Mouse (Mus musculus) lung, embryonic 15.5 days (tissue): Measurements from ENCODE around the gene OR5BS1P. TPM values are rescaled to one million over a fixed set of nuclear protein-coding genes. Genes with fewer than 3 reads are reported as not detected.

Experiments used
- ATAC-seq: fragments of 200-750 bp; cut with Nextera tagmentation; 2 replicates; pipeline ENCODE4 v1.8.0; 2017; ENCODE audit warnings: moderate number of reproducible peaks, borderline replicate concordance; ENCODE audit not compliant: low FRiP score, low TSS enrichment; ENCODE audit errors: extremely low read depth
- H3K27ac ChIP-seq: fragments of 300-500 bp; sonication (generic); 2 replicates; pipeline ENCODE4 v1.5.1; 2015; ENCODE audit warnings: moderate library complexity, mild to moderate bottlenecking, inconsistent platforms
- H3K27me3 ChIP-seq: fragments of 300-500 bp; sonication (generic); 2 replicates; pipeline ENCODE4 v1.6.1; 2015; ENCODE audit warnings: inconsistent platforms
- H3K36me3 ChIP-seq: fragments of 300-500 bp; sonication (generic); 2 replicates; pipeline ENCODE4 v1.6.1; 2015; ENCODE audit warnings: inconsistent platforms
- H3K4me1 ChIP-seq: fragments of 300-500 bp; sonication (generic); 2 replicates; pipeline ENCODE4 v1.6.1; 2015; ENCODE audit warnings: inconsistent platforms
- H3K4me2 ChIP-seq: fragments of 300-500 bp; sonication (generic); 2 replicates; pipeline ENCODE4 v1.6.1; 2015; ENCODE audit warnings: inconsistent platforms, mild to moderate bottlenecking, moderate library complexity
- H3K4me3 ChIP-seq: fragments of 300-500 bp; sonication (generic); 2 replicates; pipeline ENCODE4 v1.5.1; 2015; ENCODE audit warnings: mild to moderate bottlenecking, inconsistent platforms
- H3K9ac ChIP-seq: fragments of 300-500 bp; sonication (generic); 2 replicates; pipeline ENCODE4 v1.6.1; 2015; ENCODE audit warnings: inconsistent platforms
- H3K9me3 ChIP-seq: fragments of 300-500 bp; sonication (generic); 2 replicates; pipeline ENCODE4 v1.6.1; 2016; ENCODE audit warnings: inconsistent platforms
- WGBS: fragments of 180-500 bp; shearing (Covaris S2); methylation state at CpG from one replicate; pipeline ENCODE4 v1.1.7; 2015; 5-methylcytosine and 5-hydroxymethylcytosine counted together
- polyA plus RNA-seq: library from polyadenylated mRNA; unstranded; fragments of >200 nt; fragmentation: Nextera tagmentation; extraction: Ambion mirVana; gene quantifications from 2 replicates; pipeline ENCODE4 v1.2.1, GENCODE M21; 2015

The OR5BS1P gene
- polyA plus RNA-seq, 1 experiment from 2014 or later = not detected

- H3K4me1 ChIP-seq = no peaks in the 10 kb centered on the region
- WGBS = 73% methylated on average over 7 of the region's 7 CpGs
- no peaks in the 10 kb centered on the region for H3K9me3 ChIP-seq
- ATAC-seq = no peak
- no peak overlapping the region for H3K4me3 ChIP-seq
- H3K27ac ChIP-seq = no peak overlapping the region
- no peaks in the 10 kb centered on the region for H3K27me3 ChIP-seq
- H3K9ac ChIP-seq = no peak overlapping the region
- H3K36me3 ChIP-seq = no peaks in the 10 kb centered on the region
- no peak overlapping the region for H3K4me2 ChIP-seq
These were observed 9.9 kb downstream of the OR5BS1P start for GRCm38 (mm10) chr15:98479568-98480102.

DNA sequence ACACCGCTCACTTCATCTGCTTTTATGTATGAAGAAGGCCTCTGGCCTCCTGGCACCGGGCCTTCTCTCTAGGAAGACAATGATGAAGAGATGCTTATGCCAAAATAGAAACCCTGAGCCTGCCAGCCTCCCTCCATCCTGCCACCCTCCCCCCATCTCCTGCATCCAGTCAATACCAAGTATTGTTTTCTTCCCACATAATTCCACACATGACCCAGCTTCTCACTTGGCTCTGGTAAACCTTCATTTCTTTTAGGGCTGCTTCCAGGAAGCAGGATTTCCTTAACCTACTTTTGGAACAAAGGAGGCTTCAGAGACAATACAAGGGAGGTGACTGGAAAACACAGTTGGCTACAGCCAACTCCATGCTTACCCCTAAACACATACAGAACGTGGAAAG, 13.0 kb downstream of the OR5BS1P start, which contains the start of gene Lalba:
Gene Lalba (minus strand): TSS at position 21 of the 400 bp plus-strand sequence.
- Histone ChIP-seq H3K4me2 (no peak within 1 kb of the TSS), H3K4me1 (no peaks in the 10 kb centered on the region), H3K9me3 (no peaks in the 10 kb centered on the region), H3K4me3 (no peak within 1 kb of the TSS), H3K9ac (no peak within 1 kb of the TSS), H3K36me3 (no peaks in the 10 kb centered on the region), H3K27me3 (no peaks in the 10 kb centered on the region), H3K27ac (no peak within 1 kb of the TSS)
- 48% methylated on average over 3 of the region's 3 CpGs for WGBS
- ATAC-seq = no peak

DNA sequence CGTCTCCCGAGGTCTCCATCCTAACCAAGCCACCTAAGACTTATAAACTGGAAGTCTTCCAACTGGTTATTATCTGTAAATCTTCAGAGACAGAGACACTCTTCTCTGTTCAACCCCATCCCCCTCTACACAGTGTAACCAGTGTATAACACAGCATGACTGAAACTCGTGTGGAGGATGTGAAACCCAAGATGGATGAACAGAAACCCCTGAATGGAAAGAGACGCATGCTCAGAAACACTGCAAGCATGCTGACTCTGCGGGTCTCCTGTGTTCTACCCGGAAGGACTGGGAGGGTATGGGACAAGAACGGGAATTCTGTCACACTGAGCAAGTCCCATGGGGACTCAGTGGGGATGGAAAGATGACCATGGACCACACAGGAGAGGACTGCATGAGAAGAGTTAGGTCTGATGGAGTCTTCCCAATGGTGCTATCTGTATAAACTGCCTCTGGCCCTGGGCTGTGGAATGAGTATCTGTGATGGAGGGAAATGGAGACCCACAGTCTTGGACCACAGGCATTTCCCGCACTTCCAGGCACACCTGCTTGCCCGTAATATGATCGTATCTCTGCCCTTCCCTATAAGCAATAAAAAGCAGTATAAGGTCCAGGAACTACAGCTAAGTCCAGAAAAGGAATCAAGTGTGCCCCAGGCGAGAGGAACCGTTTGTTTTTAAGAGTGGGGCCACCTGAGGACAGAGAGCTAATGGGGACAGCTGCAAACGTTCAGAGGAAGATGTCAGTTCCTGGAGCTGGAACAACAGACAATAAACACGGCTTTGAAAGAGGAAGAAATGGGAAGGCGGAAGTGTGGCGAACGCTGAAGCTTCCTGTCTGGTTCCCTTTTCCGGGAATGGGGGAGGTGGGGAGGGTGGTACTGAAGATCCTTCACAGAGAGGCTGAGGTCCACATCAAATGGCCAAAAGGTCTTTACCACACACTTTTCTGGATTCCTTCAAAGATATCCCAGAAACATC, 14.5 kb downstream of the OR5BS1P start:
- H3K4me3 ChIP-seq = no peak overlapping the region
- no peaks in the 10 kb centered on the region for H3K9me3 ChIP-seq
- no peak overlapping the region for H3K4me2 ChIP-seq
- H3K27me3 ChIP-seq = no peaks in the 10 kb centered on the region
- H3K36me3 ChIP-seq = no peaks in the 10 kb centered on the region
- no peak overlapping the region for H3K9ac ChIP-seq
- H3K4me1 ChIP-seq = no peaks in the 10 kb centered on the region
- no peak for ATAC-seq
- no peak overlapping the region for H3K27ac ChIP-seq
- 61% methylated on average over 18 of the region's 18 CpGs for WGBS

DNA sequence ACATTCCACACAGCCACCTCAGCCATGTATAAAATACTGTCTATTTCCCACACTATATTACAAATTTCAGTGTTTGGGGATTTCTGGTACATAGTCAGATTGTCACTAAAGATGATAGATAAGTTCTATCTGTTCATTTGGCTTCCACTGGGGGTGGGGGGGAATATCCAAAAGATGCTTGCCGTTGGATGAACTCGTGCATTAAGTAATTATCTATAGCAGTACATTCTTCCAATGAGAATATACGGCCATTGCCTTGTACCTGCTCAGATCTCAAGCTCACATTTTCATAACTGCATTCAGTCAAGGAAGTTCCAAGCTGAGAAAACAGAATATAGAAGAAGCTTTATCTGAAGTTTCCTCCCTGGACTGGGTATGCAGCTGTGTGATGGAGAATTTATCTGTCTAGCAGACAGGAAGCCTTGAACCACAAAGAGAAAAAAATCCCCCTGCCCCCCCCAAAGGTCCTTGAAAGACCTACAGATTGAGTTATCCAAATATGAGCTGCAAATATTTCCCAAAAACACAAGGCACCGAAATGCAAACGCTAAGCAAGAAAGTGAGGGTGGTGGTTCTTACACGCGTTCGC, 16.8 kb downstream of the OR5BS1P start:
- no peak for ATAC-seq
- Histone ChIP-seq H3K27me3 (no peaks in the 10 kb centered on the region), H3K27ac (no peak overlapping the region), H3K9me3 (no peaks in the 10 kb centered on the region), H3K4me2 (no peak overlapping the region), H3K36me3 (no peaks in the 10 kb centered on the region), H3K4me1 (no peaks in the 10 kb centered on the region), H3K9ac (no peak overlapping the region), H3K4me3 (no peak overlapping the region)
- WGBS = 90% methylated on average over 8 of the region's 8 CpGs

DNA sequence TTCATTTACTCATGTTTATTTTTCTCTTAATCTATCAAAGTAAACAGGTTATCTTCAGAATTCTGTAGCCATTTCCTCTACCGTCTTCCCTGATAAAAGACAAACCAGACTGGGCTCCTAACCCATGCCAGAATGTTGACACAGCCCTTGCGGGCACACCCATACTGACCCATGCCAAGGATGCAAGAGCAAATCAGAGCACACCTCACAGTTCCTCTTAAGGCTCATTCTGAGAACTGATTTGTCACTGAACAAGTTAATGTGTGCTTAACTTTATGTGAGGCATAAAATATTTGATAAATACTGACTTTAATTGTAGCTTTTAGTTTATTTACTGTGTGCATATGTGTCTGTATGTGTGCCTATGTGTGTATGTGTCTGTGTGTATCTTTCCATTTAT, 21.6 kb downstream of the OR5BS1P start:
- no peak overlapping the region for H3K4me2 ChIP-seq
- H3K36me3 ChIP-seq = no peaks in the 10 kb centered on the region
- no peak overlapping the region for H3K4me3 ChIP-seq
- 41% methylated on average over 2 of the region's 2 CpGs for WGBS
- H3K9me3 ChIP-seq = no peaks in the 10 kb centered on the region
- no peaks in the 10 kb centered on the region for H3K4me1 ChIP-seq
- ATAC-seq = no peak
- no peak overlapping the region for H3K27ac ChIP-seq
- H3K9ac ChIP-seq = no peak overlapping the region
- no peaks in the 10 kb centered on the region for H3K27me3 ChIP-seq

DNA sequence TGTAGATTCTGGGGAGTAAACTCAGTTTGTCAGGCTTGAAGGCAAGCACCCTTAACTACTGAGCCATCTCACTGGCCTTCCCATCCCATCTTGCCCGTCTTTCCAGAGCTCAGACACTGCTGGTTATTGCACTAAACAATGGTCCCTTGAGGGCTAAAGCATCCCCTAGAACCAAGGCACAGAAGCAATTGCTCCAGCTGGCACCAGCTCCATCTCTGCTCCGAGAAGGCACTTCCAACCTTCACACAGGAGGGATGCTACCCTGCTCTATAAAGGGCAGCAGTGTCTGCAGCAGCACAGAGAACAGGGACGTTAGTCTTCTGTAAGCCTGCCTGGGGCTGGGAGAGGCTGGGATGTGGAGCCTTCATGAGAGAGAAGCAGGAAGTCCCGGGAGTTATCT, 22.4 kb downstream of the OR5BS1P start, which contains the start of gene Olfr279:
Gene Olfr279 (plus strand): TSS at position 301 of the 400 bp plus-strand sequence.
- ATAC-seq = no peak
- Histone ChIP-seq H3K4me1 (no peaks in the 10 kb centered on the region), H3K27ac (no peak within 1 kb of the TSS), H3K36me3 (no peaks in the 10 kb centered on the region), H3K4me2 (no peak within 1 kb of the TSS), H3K9me3 (no peaks in the 10 kb centered on the region), H3K27me3 (no peaks in the 10 kb centered on the region), H3K9ac (no peak within 1 kb of the TSS), H3K4me3 (no peak within 1 kb of the TSS)
- WGBS = 55% methylated on average over 4 of the region's 4 CpGs

- 70% methylated on average over 17 of the region's 17 CpGs for WGBS
- no peak for ATAC-seq
These were observed 27.9 kb downstream of the OR5BS1P start for GRCm38 (mm10) chr15:98497631-98498030.

GRCm38 (mm10) chr15:98503317-98503716, 33.6 kb downstream of the OR5BS1P start:
- Histone ChIP-seq H3K27ac (no peak overlapping the region), H3K4me2 (no peak overlapping the region), H3K4me3 (no peak overlapping the region), H3K9me3 (no peaks in the 10 kb centered on the region), H3K36me3 (no peaks in the 10 kb centered on the region), H3K4me1 (no peaks in the 10 kb centered on the region), H3K27me3 (no peaks in the 10 kb centered on the region), H3K9ac (no peak overlapping the region)
- no peak for ATAC-seq
- 73% methylated on average over 3 of the region's 3 CpGs for WGBS

More at GRCm38 (mm10) chr15:98497631-98498030, 27.9 kb downstream of the OR5BS1P start:
- H3K27me3 ChIP-seq = no peaks in the 10 kb centered on the region
- no peak overlapping the region for H3K4me2 ChIP-seq
- no peaks in the 10 kb centered on the region for H3K4me1 ChIP-seq
- H3K9ac ChIP-seq = no peak overlapping the region
- no peaks in the 10 kb centered on the region for H3K36me3 ChIP-seq
- no peaks in the 10 kb centered on the region for H3K9me3 ChIP-seq
- H3K4me3 ChIP-seq = no peak overlapping the region
- no peak overlapping the region for H3K27ac ChIP-seq

DNA sequence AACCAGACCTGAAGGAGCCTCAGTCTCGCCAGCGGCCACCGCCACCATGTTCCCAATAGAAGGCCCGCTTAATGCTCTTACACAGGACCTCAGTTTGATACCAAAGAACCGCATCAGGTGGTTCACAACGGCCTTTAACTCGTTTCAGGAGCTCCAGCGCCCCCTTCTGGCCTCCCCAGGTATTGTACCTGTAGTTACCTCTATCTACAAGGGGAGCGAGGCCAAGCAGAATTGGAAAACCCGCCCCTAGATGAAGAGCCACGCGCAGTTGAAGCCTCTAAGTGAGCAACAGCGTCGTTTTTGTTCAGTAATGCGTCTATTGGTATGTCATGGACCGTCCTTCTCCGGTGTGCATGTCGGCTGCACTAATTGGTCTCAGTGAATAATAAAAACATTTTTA, 34.8 kb downstream of the OR5BS1P start:
- Histone ChIP-seq H3K9ac (no peak overlapping the region), H3K27ac (no peak overlapping the region)
- WGBS = 13% methylated on average over 18 of the region's 18 CpGs

DNA sequence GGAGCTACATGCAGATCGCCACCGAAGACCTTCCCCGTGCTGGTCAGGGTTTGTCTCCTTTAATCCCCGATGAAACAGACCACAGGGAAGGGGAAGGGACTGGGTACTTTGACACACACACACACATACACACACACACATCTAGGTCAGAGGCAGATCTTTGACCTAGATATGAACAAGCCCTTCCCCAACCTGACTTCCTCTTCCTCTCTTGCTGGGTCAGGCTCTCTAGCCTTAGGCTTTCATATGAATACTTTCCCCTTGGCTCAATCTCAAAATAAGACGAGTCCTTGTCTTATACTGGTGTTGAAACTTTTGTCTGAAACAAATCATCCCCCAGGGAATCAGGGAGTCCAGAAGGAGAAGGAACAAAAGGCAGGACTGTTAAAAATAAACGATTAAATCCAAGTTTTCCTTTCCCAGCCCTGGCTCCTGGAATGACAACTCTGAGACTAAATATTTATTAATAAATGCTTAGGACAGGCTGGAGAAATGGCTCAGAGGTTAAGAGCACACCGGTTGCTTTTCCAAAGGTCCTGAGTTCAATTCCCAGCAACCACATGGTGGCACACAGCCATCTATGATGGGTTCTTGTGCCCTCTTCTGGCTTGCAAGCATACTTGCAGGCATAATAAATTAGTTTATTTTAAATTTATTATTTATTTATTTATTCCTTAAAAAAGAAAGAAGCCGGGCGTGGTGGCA, 36.7 kb downstream of the OR5BS1P start:
- Histone ChIP-seq H3K9ac (no peak overlapping the region), H3K4me3 (no peak overlapping the region), H3K27ac (no peak overlapping the region), H3K36me3 (no peaks in the 10 kb centered on the region), H3K4me1 (peaks cover 4% of the 10 kb centered on the region), H3K27me3 (no peaks in the 10 kb centered on the region), H3K9me3 (no peaks in the 10 kb centered on the region), H3K4me2 (no peak overlapping the region)
- WGBS = 71% methylated on average over 9 of the region's 9 CpGs
- ATAC-seq = no peak

More for the DNA sequence above, 34.8 kb downstream of the OR5BS1P start:
- Histone ChIP-seq H3K4me3 (no peak overlapping the region), H3K4me2 (no peak overlapping the region), H3K4me1 (no peaks in the 10 kb centered on the region), H3K36me3 (no peaks in the 10 kb centered on the region), H3K27me3 (no peaks in the 10 kb centered on the region), H3K9me3 (no peaks in the 10 kb centered on the region)
- ATAC-seq = no peak

GRCm38 (mm10) chr15:98507321-98507720, 37.6 kb downstream of the OR5BS1P start:
- Histone ChIP-seq H3K4me3 (no peak overlapping the region), H3K9me3 (no peaks in the 10 kb centered on the region), H3K27me3 (no peaks in the 10 kb centered on the region), H3K9ac (no peak overlapping the region), H3K4me2 (no peak overlapping the region), H3K36me3 (no peaks in the 10 kb centered on the region), H3K4me1 (peaks cover 4% of the 10 kb centered on the region), H3K27ac (no peak overlapping the region)
- ATAC-seq = no peak
- WGBS = 85% methylated on average over 5 of the region's 6 CpGs
